Mouse (Mus musculus) hindbrain, embryonic 12.5 days (tissue): ENCODE measurements around the gene Ccl27a. TPM values are rescaled to one million over a fixed set of nuclear protein-coding genes. Genes with fewer than 3 reads are reported as not detected.

Source experiments
- polyA plus RNA-seq: library from polyadenylated mRNA; unstranded; fragments of >200 nt; fragmentation: Nextera tagmentation; extraction: Ambion mirVana; gene quantifications from 2 replicates; pipeline ENCODE4 v1.2.1, GENCODE M21; 2016

The Ccl27a gene
- polyA plus RNA-seq, 1 experiment from 2014 or later = 133 TPM

Other genes with a start within 250 kb of the Ccl27a start
- gene Fam219a, start 204.7 kb downstream of the Ccl27a start, polyA plus RNA-seq = 12.5 and 15.3 TPM in 2 replicates
- 2.3 and 2.8 TPM in 2 replicates for gene Dnaic1, start 204.5 kb downstream of the Ccl27a start, polyA plus RNA-seq
- gene Enho, start 133.9 kb downstream of the Ccl27a start, polyA plus RNA-seq = 73.6 and 78.6 TPM in 2 replicates
- 28.8 and 35.9 TPM in 2 replicates for gene Cntfr, start 77.2 kb downstream of the Ccl27a start, polyA plus RNA-seq
- 125 and 141 TPM in 2 replicates for gene Il11ra1, start 74.3 kb downstream of the Ccl27a start, polyA plus RNA-seq
- 55.6 and 66.5 TPM in 2 replicates for gene Rpp25l, start 60.7 kb downstream of the Ccl27a start, polyA plus RNA-seq
- gene Dctn3, start 51.1 kb downstream of the Ccl27a start, polyA plus RNA-seq = 191 and 199 TPM in 2 replicates
- 1.1 TPM in 2 replicates for gene Arid3c, start 43.1 kb downstream of the Ccl27a start, polyA plus RNA-seq
- 31.0 and 33.4 TPM in 2 replicates for gene Galt, start 19.0 kb downstream of the Ccl27a start, polyA plus RNA-seq
- 54.2 and 58.9 TPM in 2 replicates for gene Sigmar1, start 18.1 kb downstream of the Ccl27a start, polyA plus RNA-seq
- not detected in 2 replicates for gene Gm21541, start 129.4 kb upstream of the Ccl27a start, polyA plus RNA-seq
- 5.6 and 5.9 TPM in 2 replicates for gene Gm20878, start 167.3 kb upstream of the Ccl27a start, polyA plus RNA-seq
- 0.06 and 0.26 TPM in 2 replicates for gene Fam205a4, start 191.8 kb upstream of the Ccl27a start, polyA plus RNA-seq